Mouse (Mus musculus): ENCODE results near the gene Tas1r3. TPM values are rescaled to one million over a fixed set of nuclear protein-coding genes. Genes with fewer than 3 reads are reported as not detected.

The Tas1r3 gene
- 0.33 and 0.81 TPM in 2 replicates for polyA plus RNA-seq (2012; rRNA removed)

GRCm38 (mm10) chr4:155863001-155863400, at the start of gene Tas1r3:
Tas1r3 (minus strand) TSS chr4:155863362.

GRCm38 (mm10) chr4:155891551-155892001, 28.4 kb upstream of the Tas1r3 start, which contains the start of the genes Pusl1 and Acap3:
Pusl1 (minus strand) TSS chr4:155891781.
Acap3 (plus strand) TSS chr4:155891822.

DNA sequence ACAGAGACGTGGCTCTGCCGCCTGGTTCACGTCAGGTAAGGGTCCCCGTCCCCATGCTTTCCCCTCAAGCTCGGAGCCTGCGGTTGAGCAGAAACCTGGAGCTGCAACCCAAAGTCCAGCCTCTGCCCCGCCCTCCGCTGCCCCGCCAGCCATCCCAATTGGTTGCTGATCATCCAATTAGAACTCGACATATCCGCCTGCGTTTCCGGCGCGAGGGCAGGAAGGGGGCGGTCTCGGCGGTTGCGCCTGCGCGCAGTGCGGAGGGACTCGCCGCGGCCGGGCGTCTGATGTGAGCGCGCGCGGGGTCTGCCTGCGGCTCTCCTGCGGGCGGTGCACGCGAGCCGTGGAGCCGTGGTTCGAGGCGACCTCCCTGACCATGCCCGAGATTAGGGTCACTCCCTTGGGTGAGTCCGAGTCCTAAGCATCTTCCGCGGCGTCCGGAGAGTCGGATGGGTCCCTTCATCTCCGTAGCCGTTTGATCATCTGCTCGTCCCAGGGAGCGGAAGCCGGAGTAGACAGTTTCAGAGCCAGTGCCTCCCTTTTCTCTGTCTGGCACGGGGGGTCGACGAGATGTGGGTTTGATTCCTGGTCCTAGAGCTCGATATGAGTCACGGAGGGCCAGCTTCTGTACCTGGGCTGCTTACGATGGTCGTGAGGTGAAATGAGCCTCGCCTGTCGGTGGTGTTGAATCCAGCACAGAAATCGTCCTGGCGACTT, 6.3 kb upstream of the Tas1r3 start, which contains the start of the genes Cptp and Ints11:
Cptp (minus strand) TSS at position 124 of the 717 bp plus-strand sequence.
Ints11 (plus strand) TSS at position 230 of the 717 bp plus-strand sequence.

DNA sequence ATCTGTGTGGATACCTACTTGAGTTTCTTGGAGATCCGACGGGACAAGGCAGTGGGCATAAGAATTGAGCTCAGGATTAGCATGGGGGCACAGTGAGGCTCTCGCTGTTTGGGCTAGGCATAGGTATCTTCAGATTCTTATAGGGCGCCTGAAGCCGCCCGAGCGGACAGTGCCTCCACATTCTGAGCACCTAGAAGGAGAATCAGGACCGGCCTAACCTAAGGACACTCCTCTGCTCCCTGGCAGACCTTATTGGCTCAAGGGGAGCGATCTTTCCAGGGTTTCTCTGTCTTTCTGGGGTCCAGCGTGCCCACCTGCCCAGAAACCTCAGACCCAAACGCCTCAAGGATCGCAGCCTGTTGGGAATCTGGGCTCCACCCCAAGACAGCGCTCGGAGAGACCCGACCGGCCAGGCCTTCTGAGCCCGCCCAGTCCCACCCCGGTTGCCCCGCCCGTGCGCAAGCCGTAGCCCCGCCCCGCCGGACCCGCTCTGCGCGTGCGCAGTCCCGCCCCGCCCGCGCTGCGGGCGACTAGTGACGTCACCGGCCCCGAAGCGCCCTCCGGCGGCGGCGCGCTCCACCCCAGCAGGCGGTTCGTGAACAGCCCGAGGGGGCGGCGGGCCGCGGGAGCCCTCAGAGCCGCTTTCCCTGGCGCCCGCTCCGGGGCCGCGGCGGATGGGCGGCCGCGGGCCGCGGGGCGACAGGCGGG, 16.1 kb downstream of the Tas1r3 start, which contains the start of gene Dvl1:
Dvl1 (plus strand) TSS at position 532 of the 708 bp plus-strand sequence.

DNA sequence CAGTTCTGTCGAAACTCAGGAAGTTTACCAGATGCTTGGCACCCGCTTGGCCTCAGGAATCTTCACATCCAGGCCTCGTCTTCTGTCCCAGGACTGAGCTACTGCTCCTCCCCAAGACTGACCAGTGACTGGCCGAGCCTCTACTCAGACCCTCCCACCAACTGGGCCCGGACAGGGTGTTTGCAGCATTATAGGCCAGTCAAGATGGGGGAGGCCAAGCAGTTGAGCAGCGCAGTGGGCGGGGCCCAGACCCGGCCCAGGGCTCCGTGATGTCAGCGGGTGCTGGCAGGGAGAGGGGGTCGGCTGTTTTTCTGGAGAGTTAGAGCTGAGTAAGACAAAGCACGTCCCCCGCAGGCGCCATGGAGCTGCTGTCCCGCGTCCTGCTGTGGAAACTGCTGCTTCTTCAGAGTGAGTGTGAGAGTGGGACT, 23.7 kb downstream of the Tas1r3 start, which contains the start of gene Mxra8:
Mxra8 (plus strand) TSS at position 198 of the 428 bp plus-strand sequence.

GRCm38 (mm10) chr4:155831205-155831766, 31.9 kb downstream of the Tas1r3 start, which contains the start of gene Aurkaip1:
Aurkaip1 (plus strand) TSS chr4:155831272.

DNA sequence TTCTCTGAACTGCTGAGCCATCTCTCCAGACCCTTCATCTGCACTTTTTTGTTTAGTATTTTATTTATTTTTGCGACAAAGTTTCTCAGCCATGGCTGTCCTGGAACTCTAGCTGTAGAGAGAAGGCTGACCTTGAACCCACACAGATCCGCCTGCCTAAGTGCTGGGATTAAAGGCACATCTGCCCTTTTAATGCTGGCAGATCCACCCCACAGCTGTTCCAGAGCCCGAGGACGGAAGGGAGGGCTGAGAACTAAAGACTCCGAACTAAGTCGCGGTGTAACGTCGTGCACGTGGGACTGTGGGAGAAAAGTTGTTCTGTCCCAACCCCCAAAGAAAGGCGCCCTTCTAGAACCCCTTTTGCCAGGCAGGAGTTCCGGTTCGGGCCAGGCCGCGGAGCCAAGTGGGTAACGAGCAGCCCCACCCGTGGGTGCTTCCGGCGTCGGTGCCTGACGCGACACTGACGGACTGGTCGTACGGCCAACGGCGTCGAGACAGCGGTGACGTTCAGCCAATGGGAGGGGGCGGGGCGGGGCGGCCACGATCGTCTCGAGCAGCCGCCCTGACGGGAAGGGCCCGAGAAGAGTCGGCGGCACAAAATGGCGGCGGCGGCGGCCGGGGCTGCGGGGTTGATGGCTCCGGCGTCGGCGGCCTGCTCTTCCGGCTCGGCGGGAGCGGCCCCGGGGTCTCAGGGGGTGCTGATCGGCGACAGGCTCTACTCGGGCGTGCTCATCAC, 51.1 kb downstream of the Tas1r3 start, which contains the start of gene Ccnl2:
Ccnl2 (plus strand) TSS at position 561 of the 736 bp plus-strand sequence.

Other genes starting within 250 kb of the Tas1r3 start
- 9.0 and 10.2 TPM in 2 replicates for gene Cdk11b, start 238.5 kb downstream of the Tas1r3 start, polyA plus RNA-seq (2012; rRNA removed)
- gene Gm10563, start 218.0 kb downstream of the Tas1r3 start, polyA plus RNA-seq (2012; rRNA removed) = not detected in 2 replicates
- 18.8 and 26.7 TPM in 2 replicates for gene Mmp23, start 210.0 kb downstream of the Tas1r3 start, polyA plus RNA-seq (2012; rRNA removed)
- 42.5 and 44.6 TPM in 2 replicates for gene Mib2, start 194.2 kb downstream of the Tas1r3 start, polyA plus RNA-seq (2012; rRNA removed)
- gene Fndc10, start 169.0 kb downstream of the Tas1r3 start, polyA plus RNA-seq (2012; rRNA removed) = 16.5 and 25.8 TPM in 2 replicates
- gene Ssu72, start 158.6 kb downstream of the Tas1r3 start, polyA plus RNA-seq (2012; rRNA removed) = 62.7 and 102 TPM in 2 replicates
- 0.37 and 1.4 TPM in 2 replicates for gene Tmem240, start 128.6 kb downstream of the Tas1r3 start, polyA plus RNA-seq (2012; rRNA removed)
- 57.0 and 97.8 TPM in 2 replicates for gene Atad3a, start 102.3 kb downstream of the Tas1r3 start, polyA plus RNA-seq (2012; rRNA removed)
- gene Vwa1, start 88.7 kb downstream of the Tas1r3 start, polyA plus RNA-seq (2012; rRNA removed) = 11.4 and 13.1 TPM in 2 replicates
- gene Tmem88b, start 77.5 kb downstream of the Tas1r3 start, polyA plus RNA-seq (2012; rRNA removed) = 0.18 and 0.28 TPM in 2 replicates
- 0.09 TPM in 1 of 2 replicates, not detected in the other for gene Ankrd65, start 72.9 kb downstream of the Tas1r3 start, polyA plus RNA-seq (2012; rRNA removed)
- 18.2 and 33.5 TPM in 2 replicates for gene Mrpl20, start 60.5 kb downstream of the Tas1r3 start, polyA plus RNA-seq (2012; rRNA removed)
- 18.2 and 22.6 TPM in 2 replicates for gene Ccnl2, start 50.9 kb downstream of the Tas1r3 start, polyA plus RNA-seq (2012; rRNA removed)
- gene Aurkaip1, start 32.1 kb downstream of the Tas1r3 start, polyA plus RNA-seq (2012; rRNA removed) = 106 and 164 TPM in 2 replicates
- gene Mxra8, start 23.7 kb downstream of the Tas1r3 start, polyA plus RNA-seq (2012; rRNA removed) = 106 and 126 TPM in 2 replicates
- gene Dvl1, start 16.0 kb downstream of the Tas1r3 start, polyA plus RNA-seq (2012; rRNA removed) = 102 and 114 TPM in 2 replicates
- gene Cptp, start 6.1 kb upstream of the Tas1r3 start, polyA plus RNA-seq (2012; rRNA removed) = 24.9 and 45.1 TPM in 2 replicates
- gene Ints11, start 6.2 kb upstream of the Tas1r3 start, polyA plus RNA-seq (2012; rRNA removed) = 15.0 and 21.4 TPM in 2 replicates
- gene Pusl1, start 28.4 kb upstream of the Tas1r3 start, polyA plus RNA-seq (2012; rRNA removed) = 41.8 and 63.5 TPM in 2 replicates
- 21.4 and 21.8 TPM in 2 replicates for gene Acap3, start 28.5 kb upstream of the Tas1r3 start, polyA plus RNA-seq (2012; rRNA removed)
- 41.1 and 63.8 TPM in 2 replicates for gene Ube2j2, start 80.5 kb upstream of the Tas1r3 start, polyA plus RNA-seq (2012; rRNA removed)
- gene C1qtnf12, start 99.0 kb upstream of the Tas1r3 start, polyA plus RNA-seq (2012; rRNA removed) = 30.7 and 39.0 TPM in 2 replicates
- gene B3galt6, start 129.3 kb upstream of the Tas1r3 start, polyA plus RNA-seq (2012; rRNA removed) = 4.6 and 6.1 TPM in 2 replicates
- gene Sdf4, start 129.5 kb upstream of the Tas1r3 start, polyA plus RNA-seq (2012; rRNA removed) = 25.9 and 26.5 TPM in 2 replicates
- gene Tnfrsf4, start 150.5 kb upstream of the Tas1r3 start, polyA plus RNA-seq (2012; rRNA removed) = 2.7 and 2.9 TPM in 2 replicates
- gene Tnfrsf18, start 162.8 kb upstream of the Tas1r3 start, polyA plus RNA-seq (2012; rRNA removed) = 2.6 and 2.8 TPM in 2 replicates
- gene Ttll10, start 196.1 kb upstream of the Tas1r3 start, polyA plus RNA-seq (2012; rRNA removed) = 5.6 and 10.5 TPM in 2 replicates
- 3.9 and 5.1 TPM in 2 replicates for gene 9430015G10Rik, start 246.6 kb upstream of the Tas1r3 start, polyA plus RNA-seq (2012; rRNA removed)

Data from stomach, adult 2 months (tissue).